Mouse (Mus musculus): Measurements from ENCODE around the gene Hexim1. TPM values are rescaled to one million over a fixed set of nuclear protein-coding genes. Genes with fewer than 3 reads are reported as not detected.

The Hexim1 gene
- total RNA-seq, 2 experiments from 2014 or later = 18.6 to 21.8 TPM

DNA sequence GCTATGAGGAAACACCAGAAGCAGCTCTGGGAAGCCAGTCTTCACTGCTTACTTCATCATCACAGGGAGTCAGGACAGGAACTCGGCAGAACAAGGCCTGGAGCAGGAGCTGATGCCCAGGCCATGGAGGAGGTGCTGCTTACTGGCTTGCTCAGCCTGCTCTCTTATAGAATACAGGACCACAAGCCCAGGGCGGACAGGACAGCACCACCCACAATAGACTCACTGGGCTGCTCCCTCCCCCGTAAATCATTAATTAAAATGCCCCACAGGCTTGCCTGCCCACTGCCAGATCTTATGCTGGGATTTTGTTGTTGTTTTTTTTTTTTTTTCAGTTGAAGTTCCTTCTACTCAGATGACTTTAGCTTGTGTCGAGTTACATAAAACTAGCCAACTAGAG, 31.7 kb downstream of the Hexim1 start:
- no peak overlapping the region for H3K27ac ChIP-seq
- no peak for TF ChIP-seq CTCF (IDR thresholded peaks at IDR 0.05)
- intact Hi-C loops (cut with DNase I) = no loop called here
- no peak overlapping the region for H3K4me3 ChIP-seq
- DNase-seq = no peak

DNA sequence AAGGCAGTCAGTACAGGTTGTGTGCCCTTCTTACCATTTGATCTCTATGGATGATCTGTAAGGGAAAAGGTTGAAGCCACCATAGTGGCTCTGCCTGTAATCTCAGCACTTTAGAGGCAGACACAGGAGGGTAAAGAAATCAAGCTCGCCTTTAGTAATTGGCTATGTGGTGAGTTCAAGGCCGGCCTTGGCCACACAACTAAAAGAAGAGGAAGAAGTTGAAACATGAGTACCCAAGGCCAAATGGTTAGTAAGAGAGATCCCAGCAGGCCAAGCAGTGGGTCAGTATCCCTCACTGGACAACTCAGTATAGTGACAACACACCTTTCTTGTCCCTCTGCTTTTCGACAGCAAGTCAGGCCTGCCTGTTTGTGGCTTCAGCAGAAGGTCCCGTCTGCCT, 33.7 kb downstream of the Hexim1 start:
- Histone ChIP-seq H3K27ac (no peak overlapping the region), H3K4me3 (no peak overlapping the region)
- no peak for DNase-seq
- TF ChIP-seq CTCF (IDR thresholded peaks at IDR 0.05) = no peak
- intact Hi-C loops (cut with DNase I) = no loop called here

- TF ChIP-seq CTCF (IDR thresholded peaks at IDR 0.05) = peak; percentile 99
- H3K27ac ChIP-seq = peak overlapping the region; percentile 85
- intact Hi-C loops (cut with DNase I) = loop anchor here (1.0 kb wide), 2 partner anchors 42 to 57 kb away; no protein-coding TSS in a partner anchor
- H3K4me3 ChIP-seq = peak overlapping the region; percentile 68
- peak; percentile 98 for DNase-seq
Observed at GRCm38 (mm10) chr11:103158621-103159478, 42.8 kb downstream of the Hexim1 start.

DNA sequence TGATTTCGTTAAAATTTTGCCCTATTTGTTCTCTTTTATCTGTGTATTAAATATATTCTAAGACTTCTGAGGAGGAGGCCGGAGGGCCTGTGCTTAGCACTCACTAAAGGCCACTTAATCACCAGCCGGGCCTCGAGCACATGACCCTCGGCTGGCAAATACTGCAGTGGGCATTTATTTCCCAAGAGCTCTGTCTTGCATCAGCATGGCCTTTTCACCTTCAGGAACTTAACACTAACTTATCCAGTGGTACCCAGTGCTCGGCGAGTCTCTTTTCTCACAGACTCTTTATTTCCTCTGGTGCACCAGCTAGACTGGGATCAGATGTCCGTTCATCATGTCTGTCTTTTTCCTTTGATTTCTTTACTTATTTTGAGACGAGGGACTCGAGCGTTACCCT, 44.7 kb downstream of the Hexim1 start:
- intact Hi-C loops (cut with DNase I) = loop anchor here (10.0 kb wide), 1 partner anchor 254 kb away; the partner anchor contains the start of gene Plekhm1
- H3K4me3 ChIP-seq = no peak overlapping the region
- H3K27ac ChIP-seq = no peak overlapping the region
- no peak for DNase-seq
- no peak for TF ChIP-seq CTCF (IDR thresholded peaks at IDR 0.05)

GRCm38 (mm10) chr11:103161449-103161848, 45.4 kb downstream of the Hexim1 start:
- no peak overlapping the region for H3K4me3 ChIP-seq
- DNase-seq = no peak
- no peak overlapping the region for H3K27ac ChIP-seq
- peak; percentile 4; the same call in 1 of the 2 replicates for TF ChIP-seq CTCF (IDR thresholded peaks at IDR 0.05)
- intact Hi-C loops (cut with DNase I) = loop anchor here (10.0 kb wide), 1 partner anchor 253 kb away; the partner anchor contains the start of gene Plekhm1

DNA sequence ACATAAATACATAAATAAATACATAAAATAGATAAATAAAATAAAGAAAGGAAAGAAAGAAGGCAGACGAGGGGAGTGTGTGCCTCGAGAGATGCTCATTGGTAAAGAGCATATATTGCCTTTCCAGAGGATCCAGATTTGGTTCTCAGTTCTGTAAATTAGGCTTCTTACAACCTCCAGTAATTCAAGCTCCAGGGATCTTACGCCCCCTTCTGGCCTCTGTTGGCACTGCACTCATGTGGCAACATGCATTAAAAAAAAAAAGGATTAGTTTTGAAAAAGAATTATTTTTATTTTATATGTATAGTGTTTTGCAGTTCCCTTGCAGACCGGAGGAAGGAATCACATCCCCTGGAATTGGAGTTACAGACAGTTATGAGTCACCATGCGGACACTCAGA, 46.1 kb downstream of the Hexim1 start:
- intact Hi-C loops (cut with DNase I) = loop anchor here (10.0 kb wide), 1 partner anchor 253 kb away; the partner anchor contains the start of gene Plekhm1
- peak; percentile 58 for TF ChIP-seq CTCF (IDR thresholded peaks at IDR 0.05)

DNA sequence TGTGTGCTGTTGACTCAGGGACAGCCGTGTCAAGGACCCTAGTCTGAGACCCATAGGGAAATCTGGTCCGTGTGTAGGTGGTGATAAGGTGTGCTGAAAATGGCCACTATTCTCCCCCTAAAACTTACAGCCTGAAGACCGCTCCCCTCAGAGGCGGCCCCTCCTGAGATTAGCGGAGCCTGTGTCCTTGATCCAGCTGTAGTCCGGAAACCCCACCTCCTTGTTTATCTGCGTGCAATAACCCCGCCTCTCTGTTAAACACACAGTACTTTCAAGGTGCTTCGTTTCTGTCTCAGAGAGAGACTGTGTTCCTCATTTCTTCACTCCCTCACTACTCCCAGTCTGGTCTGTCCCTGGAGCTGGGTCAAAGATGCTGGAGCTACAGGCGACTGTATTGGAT, 48.4 kb downstream of the Hexim1 start:
- DNase-seq = no peak
- H3K4me3 ChIP-seq = peak overlapping the region; percentile 24; the same call in 1 of the 2 replicates
- H3K27ac ChIP-seq = peak overlapping the region; percentile 31; the same call in 1 of the 2 replicates
- intact Hi-C loops (cut with DNase I) = loop anchor here (10.0 kb wide), 1 partner anchor 250 kb away; the partner anchor contains the start of gene Plekhm1
- no peak for TF ChIP-seq CTCF (IDR thresholded peaks at IDR 0.05)

More for the DNA sequence above, 46.1 kb downstream of the Hexim1 start:
- Histone ChIP-seq H3K27ac (no peak overlapping the region), H3K4me3 (no peak overlapping the region)
- no peak for DNase-seq

- peak; percentile 99 for TF ChIP-seq CTCF (IDR thresholded peaks at IDR 0.05)
- intact Hi-C loops (cut with DNase I) = loop anchor here (1.0 to 10.0 kb wide), 4 partner anchors 16 to 246 kb away; partner anchors contain the start of gene Plekhm1
- Histone ChIP-seq H3K27ac (no peak overlapping the region), H3K4me3 (no peak overlapping the region)
- DNase-seq = peak; percentile 74
Observed at GRCm38 (mm10) chr11:103168690-103169390, 52.8 kb downstream of the Hexim1 start.

Other genes starting within 250 kb of the Hexim1 start
- 10 to 100 TPM; 25.6 to 29.5 TPM for gene Eftud2, start 235.2 kb upstream of the Hexim1 start, total RNA-seq (2021)
- not detected for gene Ccdc103, start 235.0 kb upstream of the Hexim1 start, total RNA-seq (2021)
- not detected for gene Fam187a, start 231.1 kb upstream of the Hexim1 start, total RNA-seq (2021)
- gene Gfap, start 215.3 kb upstream of the Hexim1 start, total RNA-seq (2021) = not detected
- not detected for gene Kif18b, start 191.1 kb upstream of the Hexim1 start, total RNA-seq (2021)
- gene C1ql1, start 169.5 kb upstream of the Hexim1 start, total RNA-seq (2021) = not detected
- 10 to 100 TPM; 43.8 to 51.9 TPM for gene Nmt1, start 88.0 kb upstream of the Hexim1 start, total RNA-seq (2021)
- gene Dcakd, start 87.9 kb upstream of the Hexim1 start, total RNA-seq (2021) = 10 to 100 TPM; 12.4 to 25.8 TPM
- 1 to 10 TPM; 4.6 to 5.9 TPM for gene Plcd3, start 14.6 kb upstream of the Hexim1 start, total RNA-seq (2021)
- gene Acbd4, start 14.5 kb upstream of the Hexim1 start, total RNA-seq (2021) = 10 to 100 TPM; 24.2 to 28.6 TPM
- 1 to 10 TPM; 2.0 to 3.6 TPM for gene Hexim2, start 16.2 kb downstream of the Hexim1 start, total RNA-seq (2021)
- 1 to 10 TPM; 4.2 to 5.7 TPM for gene Fmnl1, start 54.9 kb downstream of the Hexim1 start, total RNA-seq (2021)
- gene 1700023F06Rik, start 92.3 kb downstream of the Hexim1 start, total RNA-seq (2021) = not detected
- not detected for gene Spata32, start 102.2 kb downstream of the Hexim1 start, total RNA-seq (2021)
- 1 to 10 TPM; 4.1 to 4.2 TPM for gene Map3k14, start 151.2 kb downstream of the Hexim1 start, total RNA-seq (2021)
- 1 to 10 TPM; 6.0 to 8.8 TPM for gene Arhgap27, start 247.5 kb downstream of the Hexim1 start, total RNA-seq (2021)

Data from gastrocnemius, adult 2 months (tissue).